Mouse (Mus musculus) limb, embryonic 14.5 days (tissue): ENCODE data around the gene Tenm2. TPM values are rescaled to one million over a fixed set of nuclear protein-coding genes. Genes with fewer than 3 reads are reported as not detected.

Source experiments
- ATAC-seq: fragments of 200-750 bp; cut with Nextera tagmentation; 2 replicates; pipeline ENCODE4 v1.8.0; 2017; ENCODE audit warnings: low read depth, moderate number of reproducible peaks, moderate TSS enrichment; ENCODE audit not compliant: low FRiP score
- DNase-seq: peaks from one replicate; pipeline ENCODE4 v3.0.0-alpha.2; 2015; ENCODE audit warnings: low spot score
- H3K27ac ChIP-seq: fragments of 300-500 bp; sonication (generic); replicated peaks from 2 replicates; pipeline ENCODE4 v1.5.1; 2014; ENCODE audit warnings: low read depth, mild to moderate bottlenecking, low read length, moderate library complexity, mixed read lengths
- H3K27me3 ChIP-seq: fragments of 300-500 bp; sonication (generic); 2 replicates; pipeline ENCODE4 v1.6.1; 2014; ENCODE audit warnings: low read length, mixed read lengths; ENCODE audit not compliant: control insufficient read depth, insufficient read depth
- H3K36me3 ChIP-seq: fragments of 300-500 bp; sonication (generic); 2 replicates; pipeline ENCODE4 v1.6.1; 2014; ENCODE audit warnings: mild to moderate bottlenecking, low read length, moderate library complexity, mixed read lengths; ENCODE audit not compliant: control insufficient read depth, insufficient read depth
- H3K4me1 ChIP-seq: fragments of 300-500 bp; sonication (generic); 2 replicates; pipeline ENCODE4 v1.6.1; 2014; ENCODE audit warnings: antibody characterized with exemption, low read length, mixed read lengths; ENCODE audit not compliant: control insufficient read depth, insufficient read depth
- H3K4me2 ChIP-seq: fragments of 300-500 bp; sonication (generic); replicated peaks from 2 replicates; pipeline ENCODE4 v1.6.1; 2014; ENCODE audit warnings: low read depth, mild to moderate bottlenecking, low read length, moderate library complexity; ENCODE audit not compliant: severe bottlenecking
- H3K4me3 ChIP-seq: fragments of 300-500 bp; sonication (generic); replicated peaks from 2 replicates; pipeline ENCODE4 v1.5.1; 2014; ENCODE audit warnings: low read length
- H3K9ac ChIP-seq: fragments of 300-500 bp; sonication (generic); 2 replicates; pipeline ENCODE4 v1.6.1; 2014; ENCODE audit warnings: mild to moderate bottlenecking, low read depth, low read length, moderate library complexity; ENCODE audit not compliant: severe bottlenecking
- H3K9me3 ChIP-seq: fragments of 300-500 bp; sonication (generic); 2 replicates; pipeline ENCODE4 v1.6.1; 2016; ENCODE audit warnings: low read length; ENCODE audit not compliant: control insufficient read depth
- POLR2A ChIP-seq: fragments of 200-500 bp; IDR thresholded peaks from 2 replicates; pipeline ENCODE4 v1.8.0; 2012; ENCODE audit warnings: inconsistent platforms, mild to moderate bottlenecking, moderate library complexity, borderline replicate concordance; ENCODE audit not compliant: insufficient read depth, insufficient read length; ENCODE audit errors: extremely low read depth
- WGBS: fragments of 180-500 bp; shearing (Covaris S2); extraction: QIAGEN DNeasy Blood & Tissue Kit; methylation state at CpG from one replicate; pipeline ENCODE4 v1.1.7; 2014; 5-methylcytosine and 5-hydroxymethylcytosine counted together
- polyA plus RNA-seq, 2 experiments: library from polyadenylated mRNA; depleted of rRNA in 1 of 2; stranded (reverse) in 1 of 2; unstranded in 1 of 2; fragments of >200 nt; fragmentation: Nextera tagmentation in 1 of 2; extraction: Ambion mirVana in 1 of 2; gene quantifications; 2 replicates each; pipeline versions ENCODE4 v1.2.1 to v1.2.3; 2012 to 2014

Gene Tenm2
- polyA plus RNA-seq, 2 experiments: 3.7 to 5.6 TPM

DNA sequence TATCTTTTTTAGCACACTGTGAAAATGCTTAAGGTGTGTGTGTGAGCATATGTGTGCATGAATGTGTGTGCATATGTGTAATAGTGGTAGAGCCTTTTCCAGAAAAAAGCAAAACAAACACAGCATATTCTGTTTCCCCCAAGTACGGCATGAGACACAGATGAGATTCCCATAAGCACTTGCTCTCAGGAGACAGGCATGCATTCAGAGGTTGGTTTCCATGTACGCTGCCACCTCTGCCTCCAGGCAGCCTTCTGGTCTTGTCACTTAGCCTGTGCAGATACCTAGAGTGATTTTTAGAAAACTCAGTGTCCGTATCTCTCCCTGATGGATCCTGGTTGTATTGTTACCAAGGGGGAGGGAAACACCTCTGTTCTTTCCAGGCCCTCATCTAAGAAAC is 1013.7 kb downstream of the Tenm2 start:
- Histone ChIP-seq H3K27ac (no peak overlapping the region), H3K27me3 (no peaks in the 10 kb centered on the region), H3K9ac (no peak overlapping the region), H3K36me3 (no peaks in the 10 kb centered on the region), H3K4me3 (no peak overlapping the region), H3K4me2 (no peak overlapping the region), H3K9me3 (no peaks in the 10 kb centered on the region), H3K4me1 (peaks cover 5% of the 10 kb centered on the region)
- TF ChIP-seq POLR2A: no peak
- DNase-seq: no peak
- no peak for ATAC-seq
- WGBS: 86% methylated on average over 3 of the region's 3 CpGs

DNA sequence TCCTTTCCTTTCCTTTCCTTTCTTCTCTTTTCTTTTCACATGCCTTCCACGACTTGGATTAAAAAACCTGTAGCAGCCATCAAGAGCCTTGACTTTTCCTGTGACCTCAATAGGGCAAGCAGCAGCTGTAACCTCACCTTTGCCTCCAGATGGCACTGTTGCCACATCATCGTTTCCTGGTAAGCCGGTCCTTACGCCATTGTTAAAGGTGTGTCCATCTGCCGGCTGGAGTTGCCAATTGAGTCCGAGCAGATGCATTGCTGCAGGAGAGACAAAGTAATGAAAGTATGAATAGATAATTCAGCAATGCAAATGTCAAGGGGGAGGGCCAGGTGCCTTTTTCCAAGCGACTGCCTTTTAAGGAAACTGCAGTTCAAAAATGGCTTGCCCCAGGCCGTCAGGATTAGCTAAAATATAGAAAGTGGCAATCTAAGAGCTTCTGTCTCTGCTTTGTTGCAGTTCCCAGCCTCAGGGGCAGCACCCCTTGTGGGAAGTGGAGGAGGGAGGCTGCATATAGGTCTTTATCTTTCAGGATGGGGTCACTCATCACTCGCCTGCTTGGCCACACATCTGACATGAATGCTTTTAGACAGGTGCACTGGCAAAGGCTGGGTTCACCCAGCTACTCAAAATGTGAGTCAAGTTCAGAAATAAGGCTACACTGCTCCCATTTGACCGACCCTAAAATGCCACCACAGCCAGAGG is 1014.3 kb downstream of the Tenm2 start:
- H3K4me3 ChIP-seq: 0 out of 2 replicates have a peak overlapping the region, but pooled peaks have one; percentile 12
- H3K9ac ChIP-seq: no peak overlapping the region
- ATAC-seq (peak; percentile 83), DNase-seq (peak; percentile 80)
- WGBS: 14% methylated on average over 10 of the region's 10 CpGs
- H3K9me3 ChIP-seq: no peaks in the 10 kb centered on the region
- H3K4me2 ChIP-seq: peak overlapping the region; percentile 42
- no peaks in the 10 kb centered on the region for H3K36me3 ChIP-seq
- no peak overlapping the region for H3K27ac ChIP-seq
- no peak for TF ChIP-seq POLR2A
- H3K27me3 ChIP-seq: no peaks in the 10 kb centered on the region
- H3K4me1 ChIP-seq: peaks cover 5% of the 10 kb centered on the region

DNA sequence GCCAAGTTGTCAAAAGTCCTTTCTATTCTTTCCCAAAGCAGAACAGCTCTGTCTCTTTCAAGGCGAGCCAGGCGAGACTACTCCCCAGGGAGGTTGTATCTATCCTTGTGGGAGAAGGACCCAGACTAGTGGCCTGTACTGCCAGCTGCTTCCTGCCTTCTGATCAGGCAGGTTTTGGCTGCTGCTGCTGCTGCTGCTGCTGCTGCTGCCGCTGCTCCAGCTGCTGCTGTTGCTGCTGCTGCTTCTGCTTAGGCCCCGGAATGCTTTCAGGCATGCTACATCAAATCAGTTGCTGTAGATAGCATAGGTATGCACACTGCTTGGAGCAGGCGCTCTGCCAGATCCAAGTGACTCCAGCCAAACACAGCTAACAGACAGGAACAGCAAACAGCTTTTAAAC is 1015.1 kb downstream of the Tenm2 start:
- Histone ChIP-seq H3K27me3 (no peaks in the 10 kb centered on the region), H3K4me2 (no peak overlapping the region), H3K4me1 (peaks cover 5% of the 10 kb centered on the region), H3K27ac (no peak overlapping the region), H3K36me3 (no peaks in the 10 kb centered on the region), H3K9me3 (no peaks in the 10 kb centered on the region), H3K9ac (no peak overlapping the region), H3K4me3 (no peak overlapping the region)
- no peak for ATAC-seq
- DNase-seq: peak; percentile 12
- no peak for TF ChIP-seq POLR2A
- 17% methylated on average over 5 of the region's 5 CpGs for WGBS

DNA sequence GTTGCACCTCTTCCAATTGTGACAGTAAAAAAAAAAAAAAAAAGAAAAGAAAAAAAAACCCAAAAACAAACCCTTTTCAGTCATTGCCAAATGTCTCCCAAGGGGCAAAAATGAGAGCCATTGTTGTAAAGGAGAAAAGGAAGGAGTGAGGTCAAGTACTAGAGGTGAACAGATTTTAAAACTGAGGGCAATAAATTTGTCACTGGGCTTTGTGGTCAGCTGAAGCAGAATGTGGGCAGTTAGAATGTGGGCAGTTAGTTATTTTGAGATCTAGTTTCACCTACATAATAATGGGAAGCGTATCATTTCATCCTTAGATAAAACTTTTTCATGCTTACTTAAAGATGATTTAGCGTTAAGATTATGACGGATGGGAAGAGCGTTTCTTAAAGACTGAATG is 1016.2 kb downstream of the Tenm2 start:
- DNase-seq (no peak), ATAC-seq (no peak)
- no peak overlapping the region for H3K4me3 ChIP-seq
- no peak overlapping the region for H3K27ac ChIP-seq
- WGBS: 82% methylated on average over 4 of the region's 4 CpGs
- peaks cover 5% of the 10 kb centered on the region for H3K4me1 ChIP-seq
- H3K9me3 ChIP-seq: no peaks in the 10 kb centered on the region
- H3K36me3 ChIP-seq: no peaks in the 10 kb centered on the region
- H3K9ac ChIP-seq: no peak overlapping the region
- no peaks in the 10 kb centered on the region for H3K27me3 ChIP-seq
- no peak overlapping the region for H3K4me2 ChIP-seq
- TF ChIP-seq POLR2A: no peak

DNA sequence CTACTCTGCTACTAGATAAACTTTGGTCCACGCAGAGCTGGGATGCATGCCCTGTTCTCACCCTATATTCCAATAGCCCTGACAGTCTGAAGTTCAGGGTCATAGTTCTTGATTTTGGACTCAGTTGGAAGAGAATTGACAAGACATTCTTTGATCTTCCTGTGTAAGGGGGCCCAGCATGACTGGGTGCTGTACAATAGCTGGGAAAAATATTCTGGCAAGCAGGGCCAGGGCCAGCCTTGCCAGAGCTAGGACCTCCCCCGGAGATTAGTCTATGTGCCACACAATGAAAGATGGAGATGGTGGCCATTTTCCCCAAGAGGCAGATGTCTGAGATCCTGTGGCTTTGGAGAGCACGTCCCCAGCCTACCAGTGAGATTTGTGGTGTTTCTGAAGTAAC is 1021.2 kb downstream of the Tenm2 start:
- 83% methylated on average over 3 of the region's 3 CpGs for WGBS
- H3K4me2 ChIP-seq: no peak overlapping the region
- no peaks in the 10 kb centered on the region for H3K27me3 ChIP-seq
- no peak overlapping the region for H3K27ac ChIP-seq
- ATAC-seq (no peak), DNase-seq (no peak)
- no peak for TF ChIP-seq POLR2A
- H3K4me3 ChIP-seq: no peak overlapping the region
- no peaks in the 10 kb centered on the region for H3K9me3 ChIP-seq
- H3K4me1 ChIP-seq: no peaks in the 10 kb centered on the region
- H3K9ac ChIP-seq: no peak overlapping the region
- H3K36me3 ChIP-seq: no peaks in the 10 kb centered on the region
